Comparison of ENCODE assay signal across 20 mouse cellular contexts in the genomic region with DNA sequence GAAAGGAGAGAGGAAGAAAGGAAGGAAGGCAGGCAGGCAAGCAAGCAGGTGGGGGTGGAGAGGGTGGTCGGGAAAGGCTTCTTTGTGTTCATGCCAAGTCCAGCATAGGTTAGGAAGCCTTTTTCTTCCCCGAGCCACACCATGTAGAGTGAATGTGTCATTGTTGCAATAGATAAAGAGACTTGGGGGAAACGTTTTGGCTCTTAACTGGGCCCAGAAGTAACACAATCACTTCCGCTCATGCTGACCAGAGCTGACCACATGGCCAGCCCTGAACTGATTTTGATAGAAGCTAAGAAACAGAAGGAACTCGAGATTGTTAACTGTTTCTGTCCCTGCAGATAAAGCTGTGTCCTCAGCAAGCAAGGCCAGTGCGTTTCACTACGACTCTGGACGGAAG. TPM values are rescaled to one million over a fixed set of nuclear protein-coding genes. Genes with fewer than 3 reads are reported as not detected.
"Had no signal": no experiment of that assay in that cellular context is flagged by ENCODE, and none has a peak within 500 bp of the region (broad histone marks: within the 10 kb centered on the region; RNA-seq: fewer than 3 reads in every experiment).

No protein-coding gene starts in this region.

- DNase-seq: kidney, postnatal 14 days; kidney, postnatal 4 days; liver, embryonic 13.5 days; lung, adult 2 months; lung, postnatal 14 days; right cerebral cortex, adult 18-20 months; right cerebral cortex, postnatal 14 days; right cerebral cortex, postnatal 4 days; thymus, adult 2 months; thymus, postnatal 14 days; thymus, postnatal 4 days had no signal

- ATAC-seq: midbrain, embryonic 15.5 days had no signal

- H3K4me2 ChIP-seq: limb, embryonic 13.5 days; liver, embryonic 13.5 days; midbrain, embryonic 15.5 days; neural tube, embryonic 12.5 days; neural tube, embryonic 15.5 days had no signal

- H3K27ac ChIP-seq: limb, embryonic 10.5 days; liver, embryonic 13.5 days; macrophage; midbrain, embryonic 10.5 days; midbrain, embryonic 15.5 days; neural tube, embryonic 12.5 days; neural tube, embryonic 15.5 days; stomach, postnatal 0 days had no signal

- H3K4me3 ChIP-seq: limb, embryonic 10.5 days; limb, embryonic 13.5 days; liver, embryonic 13.5 days; megakaryocyte, embryonic 14.5 days; midbrain, embryonic 10.5 days; midbrain, embryonic 15.5 days; neural tube, embryonic 12.5 days; neural tube, embryonic 15.5 days had no signal

- H3K9ac ChIP-seq: limb, embryonic 13.5 days; liver, embryonic 13.5 days; midbrain, embryonic 15.5 days; neural tube, embryonic 12.5 days; neural tube, embryonic 15.5 days had no signal

- H3K9me3 ChIP-seq: limb, embryonic 10.5 days; limb, embryonic 13.5 days; liver, embryonic 13.5 days; midbrain, embryonic 10.5 days; midbrain, embryonic 15.5 days; neural tube, embryonic 12.5 days; neural tube, embryonic 15.5 days had no signal

- H3K27me3 ChIP-seq: limb, embryonic 13.5 days; midbrain, embryonic 15.5 days; neural tube, embryonic 12.5 days; neural tube, embryonic 15.5 days had no signal

- H3K36me3 ChIP-seq: limb, embryonic 10.5 days; limb, embryonic 13.5 days; liver, embryonic 13.5 days; midbrain, embryonic 10.5 days; midbrain, embryonic 15.5 days; neural tube, embryonic 12.5 days; neural tube, embryonic 15.5 days had no signal

- H3K4me1 ChIP-seq: midbrain, embryonic 15.5 days; neural tube, embryonic 12.5 days; neural tube, embryonic 15.5 days had no signal

RNA-seq across cellular contexts. Expression of a gene that starts 29.6 kb away (rescaled TPM):
- polyA plus RNA-seq: macrophage had no signal
